Mouse (Mus musculus): ENCODE results near the gene Ssbp3.

Gene Ssbp3

GRCm38 (mm10) chr4:107015971-107016511 is 105.5 kb downstream of the Ssbp3 start:
- no peak for DNase-seq

- no peak for DNase-seq
Observed at GRCm38 (mm10) chr4:107017257-107017656, 106.8 kb downstream of the Ssbp3 start.

GRCm38 (mm10) chr4:107018521-107018920 is 108.0 kb downstream of the Ssbp3 start:
- no peak for DNase-seq

- DNase-seq: peak; percentile 74
Observed at GRCm38 (mm10) chr4:107019027-107019426, 108.5 kb downstream of the Ssbp3 start.

- DNase-seq: no peak
Observed at GRCm38 (mm10) chr4:107020287-107021000, 109.9 kb downstream of the Ssbp3 start.

GRCm38 (mm10) chr4:107021464-107021863 is 111.0 kb downstream of the Ssbp3 start:
- no peak for DNase-seq

- DNase-seq: no peak
Observed at GRCm38 (mm10) chr4:107024899-107025298, 114.4 kb downstream of the Ssbp3 start.

GRCm38 (mm10) chr4:107025369-107025768 is 114.9 kb downstream of the Ssbp3 start:
- no peak for DNase-seq

GRCm38 (mm10) chr4:107026451-107026850 is 116.0 kb downstream of the Ssbp3 start:
- DNase-seq: no peak

GRCm38 (mm10) chr4:107035689-107036088 is 125.2 kb downstream of the Ssbp3 start:
- no peak for DNase-seq

GRCm38 (mm10) chr4:107036985-107037384 is 126.5 kb downstream of the Ssbp3 start:
- DNase-seq: no peak

- no peak for DNase-seq
Observed at GRCm38 (mm10) chr4:107038303-107038702, 127.8 kb downstream of the Ssbp3 start.

- DNase-seq: no peak
Observed at GRCm38 (mm10) chr4:107039270-107039669, 128.8 kb downstream of the Ssbp3 start.

GRCm38 (mm10) chr4:107042304-107042703 is 131.8 kb downstream of the Ssbp3 start:
- no peak for DNase-seq

GRCm38 (mm10) chr4:107045188-107045587 is 134.7 kb downstream of the Ssbp3 start:
- peak; percentile 19 for DNase-seq

- DNase-seq: no peak
Observed at GRCm38 (mm10) chr4:107047806-107048205, 137.3 kb downstream of the Ssbp3 start.

GRCm38 (mm10) chr4:107048568-107049162 is 138.2 kb downstream of the Ssbp3 start:
- DNase-seq: peak; percentile 94

- no peak for DNase-seq
Observed at GRCm38 (mm10) chr4:107051889-107052288, 141.4 kb downstream of the Ssbp3 start.

GRCm38 (mm10) chr4:107052962-107053553 is 142.6 kb downstream of the Ssbp3 start:
- no peak for DNase-seq

GRCm38 (mm10) chr4:107056088-107056487 is 145.6 kb downstream of the Ssbp3 start:
- no peak for DNase-seq

- DNase-seq: no peak
Observed at GRCm38 (mm10) chr4:107058346-107058745, 147.8 kb downstream of the Ssbp3 start.

- no peak for DNase-seq
Observed at GRCm38 (mm10) chr4:107058781-107059180, 148.3 kb downstream of the Ssbp3 start.

- no peak for DNase-seq
Observed at GRCm38 (mm10) chr4:107061560-107061959, 151.1 kb downstream of the Ssbp3 start.

GRCm38 (mm10) chr4:107063214-107063613 is 152.7 kb downstream of the Ssbp3 start:
- DNase-seq: no peak

Data from cerebellum, adult 9-10 months (tissue).